Mouse (Mus musculus) inflammation-experienced regulatory T-cells, adult 6 months (primary cell): ENCODE results near the gene Itgb3bp. TPM values are rescaled to one million over a fixed set of nuclear protein-coding genes. Genes with fewer than 3 reads are reported as not detected.

Source experiments
- ATAC-seq: one replicate; pipeline ENCODE4 v1.8.0; 2017
- polyA plus RNA-seq, 3 experiments: library from polyadenylated mRNA; unstranded; fragments of 100-300 nt; shearing (Covaris generic); gene quantifications; one replicate each; pipeline ENCODE4 v1.2.1; 2017

The Itgb3bp gene
- polyA plus RNA-seq, 3 experiments from 2014 or later = 26.1 to 35.5 (median 26.5) TPM

GRCm38 (mm10) chr4:99931240-99931580 is 1.6 kb upstream of the Itgb3bp start:
- ATAC-seq = no peak

GRCm38 (mm10) chr4:99930518-99931239 is 1.1 kb upstream of the Itgb3bp start:
- no peak for ATAC-seq

GRCm38 (mm10) chr4:99929149-99929612 is 432 bp downstream of the Itgb3bp start, which contains the start of gene Pgm1:
Gene Pgm1 (plus strand): TSS chr4:99929414.
- peak; percentile 87 for ATAC-seq

- no peak for ATAC-seq
These were observed 1.1 kb downstream of the Itgb3bp start for GRCm38 (mm10) chr4:99928521-99928920.

- ATAC-seq = no peak
These were observed 3.2 kb downstream of the Itgb3bp start for GRCm38 (mm10) chr4:99926380-99926779.

- ATAC-seq = peak; percentile 71
These were observed 15.6 kb downstream of the Itgb3bp start for GRCm38 (mm10) chr4:99913894-99914451.

GRCm38 (mm10) chr4:99882405-99882804 is 47.2 kb downstream of the Itgb3bp start:
- no peak for ATAC-seq

GRCm38 (mm10) chr4:99881882-99882281 is 47.7 kb downstream of the Itgb3bp start:
- ATAC-seq = no peak

GRCm38 (mm10) chr4:99829094-99830073 is 100.2 kb downstream of the Itgb3bp start, which contains the start of gene Efcab7:
Gene Efcab7 (plus strand): TSS chr4:99829198.
- peak; percentile 88 for ATAC-seq

- peak; percentile 1 for ATAC-seq
These were observed 100.9 kb downstream of the Itgb3bp start for GRCm38 (mm10) chr4:99828739-99829093.

GRCm38 (mm10) chr4:99828337-99828736 is 101.3 kb downstream of the Itgb3bp start:
- no peak for ATAC-seq

GRCm38 (mm10) chr4:99816697-99817460 is 112.7 kb downstream of the Itgb3bp start:
- no peak for ATAC-seq

GRCm38 (mm10) chr4:99792365-99792764 is 137.2 kb downstream of the Itgb3bp start:
- ATAC-seq = no peak

- no peak for ATAC-seq
These were observed 156.6 kb downstream of the Itgb3bp start for GRCm38 (mm10) chr4:99773041-99773440.

GRCm38 (mm10) chr4:99770555-99770954 is 159.1 kb downstream of the Itgb3bp start:
- ATAC-seq = no peak

- ATAC-seq = no peak
These were observed 162.9 kb downstream of the Itgb3bp start for GRCm38 (mm10) chr4:99766753-99767152.

GRCm38 (mm10) chr4:99766303-99766702 is 163.3 kb downstream of the Itgb3bp start:
- no peak for ATAC-seq

- ATAC-seq = no peak
These were observed 177.2 kb downstream of the Itgb3bp start for GRCm38 (mm10) chr4:99752426-99752825.

- ATAC-seq = no peak
These were observed 189.8 kb downstream of the Itgb3bp start for GRCm38 (mm10) chr4:99739836-99740235.

GRCm38 (mm10) chr4:99725914-99726451 is 203.6 kb downstream of the Itgb3bp start:
- ATAC-seq = no peak

GRCm38 (mm10) chr4:99724331-99724730 is 205.3 kb downstream of the Itgb3bp start:
- no peak for ATAC-seq

GRCm38 (mm10) chr4:99717905-99718304 is 211.7 kb downstream of the Itgb3bp start:
- no peak for ATAC-seq
